Mouse (Mus musculus) heart, embryonic 16.5 days (tissue): Measurements from ENCODE around the gene Faap100. TPM values are rescaled to one million over a fixed set of nuclear protein-coding genes. Genes with fewer than 3 reads are reported as not detected.

ENCODE experiments used
- ATAC-seq: fragments of 200-750 bp; cut with Nextera tagmentation; replicated peaks from 2 replicates; pipeline ENCODE4 v1.8.0; 2017; ENCODE audit warnings: moderate number of reproducible peaks; ENCODE audit not compliant: insufficient read depth, low FRiP score; ENCODE audit errors: extremely low read depth
- H3K27ac ChIP-seq: fragments of 300-500 bp; sonication (generic); 2 replicates; pipeline ENCODE4 v1.5.1; 2014; ENCODE audit warnings: mild to moderate bottlenecking, low read length, control low read depth, moderate library complexity
- H3K27me3 ChIP-seq: fragments of 300-500 bp; sonication (generic); 2 replicates; pipeline ENCODE4 v1.6.1; 2014; ENCODE audit warnings: low read length, mixed read lengths; ENCODE audit not compliant: control insufficient read depth, insufficient read depth
- H3K36me3 ChIP-seq: fragments of 300-500 bp; sonication (generic); 2 replicates; pipeline ENCODE4 v1.6.1; 2014; ENCODE audit not compliant: control insufficient read depth, insufficient read depth
- H3K4me1 ChIP-seq: fragments of 300-500 bp; sonication (generic); 2 replicates; pipeline ENCODE4 v1.6.1; 2014; ENCODE audit warnings: low read length, mixed read lengths; ENCODE audit not compliant: control insufficient read depth, insufficient read depth
- H3K4me2 ChIP-seq: fragments of 300-500 bp; sonication (generic); 2 replicates; pipeline ENCODE4 v1.6.1; 2014; ENCODE audit warnings: low read depth, mild to moderate bottlenecking, control low read depth, low read length
- H3K4me3 ChIP-seq: fragments of 300-500 bp; sonication (generic); 2 replicates; pipeline ENCODE4 v1.5.1; 2014; ENCODE audit warnings: mild to moderate bottlenecking, control low read depth, low read length
- H3K9ac ChIP-seq: fragments of 300-500 bp; sonication (generic); 2 replicates; pipeline ENCODE4 v1.6.1; 2014; ENCODE audit warnings: low read length, control low read depth
- H3K9me3 ChIP-seq: fragments of 300-500 bp; sonication (generic); replicated peaks from 2 replicates; pipeline ENCODE4 v1.6.1; 2016; ENCODE audit warnings: low read length; ENCODE audit not compliant: control insufficient read depth
- WGBS: fragments of 180-500 bp; shearing (Covaris S2); extraction: QIAGEN DNeasy Blood & Tissue Kit; methylation state at CpG from one replicate; pipeline ENCODE4 v1.1.7; 2014; 5-methylcytosine and 5-hydroxymethylcytosine counted together
- polyA plus RNA-seq: library from polyadenylated mRNA; unstranded; fragments of >200 nt; fragmentation: Nextera tagmentation; extraction: Ambion mirVana; gene quantifications from 2 replicates; pipeline ENCODE4 v1.2.1, GENCODE M21; 2015

The Faap100 gene
- polyA plus RNA-seq, 1 experiment from 2014 or later: 28.8 TPM

DNA sequence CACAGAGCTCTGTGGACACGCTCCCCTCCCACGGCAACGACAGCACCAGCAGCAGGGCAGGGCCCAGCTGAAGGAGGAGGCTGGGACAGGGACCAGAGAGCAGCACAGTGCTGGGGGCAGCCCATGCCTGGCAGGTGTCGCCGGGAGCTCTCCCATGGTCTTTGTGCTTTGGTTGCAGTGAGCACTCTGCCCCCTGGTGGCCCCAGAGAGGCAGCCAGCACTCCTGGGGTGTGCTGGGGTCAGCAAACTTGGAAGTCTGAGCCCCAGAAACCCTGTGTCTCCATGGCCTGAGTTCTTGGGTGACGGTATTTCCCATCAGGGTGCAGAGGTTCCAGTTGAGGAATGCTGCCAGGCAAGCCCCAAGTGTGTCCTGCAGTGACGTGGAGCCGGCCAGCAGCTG, 8.9 kb downstream of the Faap100 start:
- no peak overlapping the region for H3K9ac ChIP-seq
- peak; percentile 41 for ATAC-seq
- H3K4me1 ChIP-seq: peaks cover 20% of the 10 kb centered on the region
- no peak overlapping the region for H3K4me2 ChIP-seq
- no peaks in the 10 kb centered on the region for H3K9me3 ChIP-seq
- no peak overlapping the region for H3K4me3 ChIP-seq
- H3K27me3 ChIP-seq: no peaks in the 10 kb centered on the region
- WGBS: 30% methylated on average over 8 of the region's 8 CpGs
- H3K36me3 ChIP-seq: peaks cover 19% of the 10 kb centered on the region
- no peak overlapping the region for H3K27ac ChIP-seq

DNA sequence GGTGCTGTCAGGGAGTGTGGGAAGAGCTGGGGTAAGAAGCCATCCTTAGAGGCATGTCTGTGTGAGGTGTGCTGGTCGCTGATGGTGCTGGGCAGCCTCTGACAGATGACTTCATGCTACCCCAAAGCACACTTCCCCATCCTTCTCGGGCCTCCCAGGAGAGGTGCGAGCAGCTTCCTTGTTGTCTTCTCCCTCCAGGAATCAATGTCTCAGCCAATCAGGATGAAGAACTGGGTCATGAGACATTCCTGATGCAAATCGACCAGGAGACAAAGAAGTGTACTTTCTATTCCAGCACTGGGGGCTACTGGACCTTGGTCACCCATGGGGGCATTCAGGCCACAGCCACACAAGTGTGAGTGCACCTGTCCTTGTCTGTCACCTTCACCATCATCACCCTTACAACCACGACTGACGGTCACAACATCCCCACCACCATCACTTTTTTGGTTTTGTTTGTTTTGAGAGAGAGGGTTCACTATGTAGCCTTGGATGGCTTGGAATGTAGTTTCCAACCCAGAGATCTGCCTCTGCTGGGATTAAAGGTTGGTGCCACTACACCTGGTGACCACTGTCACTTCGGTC, 12.0 kb downstream of the Faap100 start:
- Histone ChIP-seq H3K9me3 (no peaks in the 10 kb centered on the region), H3K27ac (no peak overlapping the region), H3K4me2 (no peak overlapping the region), H3K27me3 (no peaks in the 10 kb centered on the region), H3K9ac (no peak overlapping the region), H3K36me3 (0 out of 2 replicates have a peak, but pooled peaks cover 6% of the 10 kb centered on the region), H3K4me1 (peaks cover 8% of the 10 kb centered on the region; the same call in 1 of the 2 replicates), H3K4me3 (no peak overlapping the region)
- ATAC-seq: no peak
- WGBS: 38% methylated on average over 7 of the region's 7 CpGs

DNA sequence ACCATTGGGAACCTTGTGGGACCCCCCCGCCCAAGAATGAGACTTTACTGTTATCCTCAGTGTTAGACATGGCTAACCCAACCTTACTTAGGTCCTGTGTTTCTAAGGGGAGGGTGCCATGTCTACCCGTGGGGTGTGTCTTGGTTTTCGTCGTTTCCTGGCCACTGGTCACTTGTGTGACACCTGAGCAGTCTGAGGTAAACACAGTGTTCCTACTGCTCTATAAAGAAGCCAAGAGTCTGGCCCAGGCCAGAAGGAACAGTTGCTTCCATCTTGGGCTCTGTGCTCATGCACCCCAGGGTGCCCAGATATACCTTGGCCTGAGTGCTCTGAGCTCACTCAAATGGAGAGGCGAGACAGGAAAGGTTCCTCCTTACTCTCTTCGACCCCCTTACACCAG, 15.7 kb downstream of the Faap100 start:
- no peaks in the 10 kb centered on the region for H3K27me3 ChIP-seq
- no peak overlapping the region for H3K4me3 ChIP-seq
- H3K9ac ChIP-seq: no peak overlapping the region
- H3K27ac ChIP-seq: no peak overlapping the region
- H3K4me1 ChIP-seq: peaks cover 21% of the 10 kb centered on the region
- H3K36me3 ChIP-seq: no peaks in the 10 kb centered on the region
- ATAC-seq: no peak
- WGBS: 81% methylated on average over 6 of the region's 6 CpGs
- no peak overlapping the region for H3K4me2 ChIP-seq
- no peaks in the 10 kb centered on the region for H3K9me3 ChIP-seq

DNA sequence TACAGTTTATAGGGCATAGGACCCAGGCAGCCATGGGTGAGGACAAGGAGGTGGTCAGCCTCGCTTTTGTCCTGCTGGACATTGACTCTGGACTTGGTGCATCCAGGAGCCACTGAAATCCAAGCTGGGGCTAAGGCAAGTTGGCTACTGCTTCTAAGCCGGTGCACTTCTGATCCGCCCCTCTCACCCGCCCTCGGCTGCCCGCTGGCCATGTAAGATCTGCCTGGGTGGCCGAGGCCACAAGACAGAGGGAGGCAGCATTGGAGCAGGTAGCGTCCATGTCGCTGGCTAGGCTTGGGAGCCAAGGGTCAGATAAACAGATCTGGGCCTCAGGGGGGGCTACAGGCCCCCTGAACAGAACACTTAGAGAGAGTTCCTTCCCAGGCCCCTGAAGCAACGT, 17.3 kb downstream of the Faap100 start, which contains the start of gene Fscn2:
Gene Fscn2, plus strand, starts transcription at position 240 of the 400 bp plus-strand sequence.
- Histone ChIP-seq H3K4me3 (no peak within 1 kb of the TSS), H3K27ac (no peak within 1 kb of the TSS), H3K4me2 (no peak within 1 kb of the TSS), H3K9me3 (no peaks in the 10 kb centered on the region), H3K9ac (no peak within 1 kb of the TSS), H3K36me3 (no peaks in the 10 kb centered on the region), H3K27me3 (no peaks in the 10 kb centered on the region), H3K4me1 (peaks cover 27% of the 10 kb centered on the region)
- 84% methylated on average over 10 of the region's 10 CpGs for WGBS
- no peak for ATAC-seq

DNA sequence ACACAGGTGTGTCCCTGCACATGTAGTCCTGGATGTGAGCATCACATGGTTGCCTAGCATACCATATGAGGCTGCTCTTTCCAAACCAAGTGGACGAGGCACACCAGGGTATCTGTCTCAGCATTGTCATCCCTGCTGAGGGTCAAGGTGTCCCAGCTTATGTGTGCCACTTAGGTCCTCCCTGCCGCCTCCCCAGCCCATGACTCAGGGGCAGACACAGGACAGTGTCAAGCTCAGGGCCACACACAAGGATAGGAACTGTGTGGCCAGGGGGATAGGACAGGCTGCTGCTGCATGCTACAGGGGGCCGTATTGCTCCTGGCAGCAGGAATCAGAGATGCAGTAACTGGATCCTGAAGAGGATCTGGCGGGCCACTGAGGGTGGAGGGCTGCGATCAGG, 17.8 kb downstream of the Faap100 start:
- H3K4me1 ChIP-seq: peaks cover 23% of the 10 kb centered on the region
- ATAC-seq: no peak

DNA sequence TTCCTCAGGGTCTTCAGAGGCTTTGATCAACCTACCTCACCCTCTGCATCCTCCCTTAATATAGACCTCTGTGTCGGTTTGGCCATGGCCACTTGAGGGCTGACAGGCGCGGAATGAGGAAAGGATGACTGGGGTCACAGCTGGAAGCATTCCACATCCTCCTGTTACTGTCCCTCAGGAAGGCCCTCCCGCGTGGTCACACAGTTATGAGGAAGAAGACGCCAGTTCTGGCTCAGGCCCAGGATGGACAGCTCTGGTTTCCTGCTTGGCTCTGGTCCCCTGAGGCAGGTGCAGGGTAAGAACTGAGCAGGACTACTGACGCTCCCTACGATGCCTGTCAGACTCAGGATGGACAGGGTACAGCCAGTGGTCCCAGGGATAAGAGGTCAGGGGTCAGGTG, 18.5 kb downstream of the Faap100 start:
- Histone ChIP-seq H3K36me3 (no peaks in the 10 kb centered on the region), H3K9me3 (no peaks in the 10 kb centered on the region), H3K27ac (no peak overlapping the region), H3K4me3 (no peak overlapping the region), H3K4me2 (no peak overlapping the region), H3K9ac (no peak overlapping the region), H3K27me3 (no peaks in the 10 kb centered on the region), H3K4me1 (peaks cover 25% of the 10 kb centered on the region)
- ATAC-seq: 0 out of 2 replicates have a peak, but pooled peaks have one; percentile 4
- 32% methylated on average over 8 of the region's 8 CpGs for WGBS

More for the DNA sequence above, 17.8 kb downstream of the Faap100 start:
- 82% methylated on average over 5 of the region's 5 CpGs for WGBS
- Histone ChIP-seq H3K9ac (no peak overlapping the region), H3K4me3 (no peak overlapping the region), H3K36me3 (no peaks in the 10 kb centered on the region), H3K4me2 (no peak overlapping the region), H3K27me3 (no peaks in the 10 kb centered on the region), H3K9me3 (no peaks in the 10 kb centered on the region), H3K27ac (no peak overlapping the region)

DNA sequence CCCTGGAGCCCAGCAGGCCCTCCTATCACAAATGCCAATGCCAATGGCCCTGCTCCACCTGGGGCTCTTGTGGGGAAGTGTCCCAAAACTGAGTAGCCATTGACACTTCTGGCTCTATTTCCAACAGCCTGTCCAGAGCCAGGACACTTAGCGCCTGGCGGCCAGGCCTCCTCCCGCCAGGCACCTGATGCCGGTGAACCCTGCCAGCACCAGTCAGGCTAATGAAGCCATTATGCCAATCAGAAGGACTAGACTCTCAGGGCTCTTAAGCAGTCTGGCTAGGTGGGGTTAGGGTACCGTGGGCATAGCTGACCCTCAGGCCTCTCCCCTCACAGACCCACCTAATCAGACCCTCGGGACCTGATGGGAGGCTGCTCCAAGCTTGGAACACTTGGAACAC, 19.2 kb downstream of the Faap100 start:
- Histone ChIP-seq H3K4me2 (no peak overlapping the region), H3K27ac (no peak overlapping the region), H3K9ac (no peak overlapping the region), H3K27me3 (no peaks in the 10 kb centered on the region), H3K9me3 (no peaks in the 10 kb centered on the region), H3K4me3 (no peak overlapping the region), H3K4me1 (peaks cover 27% of the 10 kb centered on the region), H3K36me3 (no peaks in the 10 kb centered on the region)
- ATAC-seq: no peak
- 73% methylated on average over 6 of the region's 6 CpGs for WGBS

DNA sequence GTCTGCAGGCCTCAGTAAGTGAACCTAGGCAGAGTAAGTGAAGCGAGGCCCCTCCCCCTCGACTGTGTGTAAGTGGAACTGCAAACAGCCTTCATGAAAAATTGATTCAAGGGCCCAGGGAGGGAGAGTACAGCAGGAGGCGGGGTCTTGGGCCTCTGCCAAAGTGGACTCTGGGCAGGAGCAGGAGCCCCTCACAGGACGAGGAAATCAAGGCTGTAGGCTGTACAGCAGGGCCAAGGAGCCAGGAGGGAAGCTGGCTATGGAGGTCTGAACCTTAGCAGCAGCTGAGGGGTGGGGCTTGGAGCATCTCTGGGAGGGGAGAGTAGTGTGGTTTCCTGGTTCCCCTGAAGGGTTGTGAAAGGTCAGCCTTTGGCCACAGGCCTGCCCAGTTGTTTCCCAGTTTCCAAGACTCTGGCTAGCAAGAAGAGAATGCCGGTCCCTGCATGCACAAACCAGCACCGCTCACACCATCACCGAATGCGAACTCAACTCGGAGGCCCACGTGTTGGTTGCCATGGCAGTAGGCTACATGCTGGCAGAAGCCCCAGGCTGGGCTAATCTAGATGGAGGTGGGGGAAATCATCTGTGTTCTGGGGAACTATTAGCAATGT, 20.7 kb downstream of the Faap100 start:
- peak; percentile 24; the same call in 1 of the 2 replicates for ATAC-seq
- H3K36me3 ChIP-seq: no peaks in the 10 kb centered on the region
- H3K4me3 ChIP-seq: no peak overlapping the region
- H3K4me1 ChIP-seq: peaks cover 39% of the 10 kb centered on the region
- H3K4me2 ChIP-seq: no peak overlapping the region; the same call in 1 of the 2 replicates
- H3K27ac ChIP-seq: peak overlapping the region; percentile 40
- no peaks in the 10 kb centered on the region for H3K9me3 ChIP-seq
- peak overlapping the region; percentile 12; the same call in 1 of the 2 replicates for H3K9ac ChIP-seq
- no peaks in the 10 kb centered on the region for H3K27me3 ChIP-seq
- WGBS: 16% methylated on average over 10 of the region's 10 CpGs

DNA sequence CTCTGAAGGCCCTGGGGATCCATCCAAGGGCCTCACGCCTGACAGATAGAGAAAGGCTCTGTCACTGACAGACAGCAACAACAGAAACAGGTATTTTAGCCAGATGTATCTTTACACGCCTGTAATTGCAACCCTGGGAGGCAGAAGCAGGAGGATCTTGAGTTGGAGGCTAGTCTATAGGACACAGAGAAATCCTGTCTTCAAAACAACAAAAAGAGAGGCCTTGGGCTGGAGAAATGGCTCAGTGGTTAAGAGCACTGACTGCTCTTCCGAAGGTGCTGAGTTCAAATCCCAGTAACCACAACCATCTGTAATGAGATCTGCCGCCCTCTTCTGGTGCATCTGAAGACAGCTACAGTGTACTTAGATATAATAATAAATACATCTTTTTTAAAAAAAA, 21.7 kb downstream of the Faap100 start:
- peaks cover 48% of the 10 kb centered on the region for H3K4me1 ChIP-seq
- no peaks in the 10 kb centered on the region for H3K9me3 ChIP-seq
- 90% methylated on average over 4 of the region's 4 CpGs for WGBS
- H3K36me3 ChIP-seq: no peaks in the 10 kb centered on the region
- H3K27ac ChIP-seq: no peak overlapping the region
- no peak for ATAC-seq
- H3K4me3 ChIP-seq: no peak overlapping the region
- no peak overlapping the region for H3K9ac ChIP-seq
- H3K27me3 ChIP-seq: no peaks in the 10 kb centered on the region
- no peak overlapping the region for H3K4me2 ChIP-seq
